Comparison of ENCODE assay signal across 8 mouse cellular contexts in the genomic region with DNA sequence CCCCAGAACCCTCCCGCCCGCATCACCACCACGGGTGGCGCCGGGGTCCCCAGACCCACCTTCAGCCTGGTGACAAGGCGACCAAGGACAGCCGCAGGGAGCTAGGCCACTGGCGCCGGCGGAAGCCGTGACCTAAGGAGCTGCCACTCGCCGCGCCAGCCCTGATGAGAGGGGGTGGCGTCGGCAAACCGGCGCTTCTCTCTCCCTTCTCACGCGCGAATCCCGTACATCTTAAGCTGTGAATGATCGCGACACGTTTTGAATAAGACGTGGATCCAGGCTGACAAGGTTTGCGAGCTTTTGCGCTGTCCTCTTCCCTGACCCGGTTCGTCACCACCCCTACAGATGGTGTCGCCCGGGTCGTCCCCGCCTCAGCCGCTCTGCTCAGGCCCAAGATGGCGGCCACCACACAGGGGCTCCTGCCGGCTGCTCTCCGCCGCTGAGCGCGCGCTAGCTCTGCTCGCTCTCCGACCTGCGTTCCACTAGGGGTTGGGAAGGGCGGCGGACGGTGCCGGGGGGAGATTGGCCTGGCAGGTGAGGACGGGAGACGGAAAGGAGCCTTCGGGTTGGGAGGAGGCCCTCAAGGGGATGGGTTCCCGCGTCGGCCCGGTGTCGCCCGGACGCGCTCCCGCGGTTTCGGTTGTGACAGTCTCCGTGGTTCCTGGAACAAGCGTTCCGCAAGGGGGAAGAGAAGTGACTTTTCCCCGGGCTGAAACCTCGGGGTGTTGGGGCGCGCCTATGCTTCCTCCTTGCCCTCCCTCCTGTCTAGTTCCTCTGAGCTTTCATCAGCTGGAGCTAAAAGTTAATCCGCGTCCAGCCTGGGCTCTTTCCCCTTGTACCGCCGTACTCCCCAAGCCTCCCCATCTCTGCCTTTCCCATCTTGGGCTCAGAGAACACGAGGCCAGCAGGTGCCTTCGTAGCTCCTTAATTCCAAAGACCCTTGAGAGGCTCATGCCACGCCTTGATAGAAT. TPM values are rescaled to one million over a fixed set of nuclear protein-coding genes. Genes with fewer than 3 reads are reported as not detected.
DNase-seq lines count a peak whose midpoint lies in the region; ATAC-seq lines count a peak whose summit lies in the region.

TSS of gene Cpsf2 (plus strand) at position 388 of the 971 bp plus-strand sequence.

- no peaks in the 10 kb centered on the region for H3K27me3 ChIP-seq in hindbrain, embryonic 12.5 days

- peak within 1 kb of the TSS; percentile 87 for H3K27ac ChIP-seq in hindbrain, embryonic 12.5 days

- peak; percentile 72 for DNase-seq in MN1 (ENCODE audit: low spot score)
- peak; percentile 82 for DNase-seq in cerebellum, adult 9-10 months
- peak; percentile 41 to 79 for DNase-seq in frontal cortex, adult 2 months (ENCODE audit: extremely low spot score in 1 of 2, low spot score in 1 of 2)
- DNase-seq in layer of hippocampus, postnatal 14 days (ENCODE audit: low spot score in 2 of 2), result peak; percentile 85 to 95
- peak; percentile 81 for DNase-seq in lung, postnatal 14 days
- DNase-seq in retina, adult 2 months (ENCODE audit: low read depth, low spot score), result peak; percentile 72
- peak; percentile 85 to 86 for DNase-seq in thymus, postnatal 36 days

- H3K4me3 ChIP-seq in hindbrain, embryonic 12.5 days, result peak within 1 kb of the TSS; percentile 92

- H3K4me1 ChIP-seq in hindbrain, embryonic 12.5 days, result peaks cover 24% of the 10 kb centered on the region

- under 1% methylated on average over 76 of the region's 77 CpGs for WGBS in hindbrain, embryonic 12.5 days

- H3K9me3 ChIP-seq in hindbrain, embryonic 12.5 days (replicated peaks), result no peaks in the 10 kb centered on the region

- ATAC-seq in hindbrain, embryonic 12.5 days (ENCODE audit: low FRiP score), result peak; percentile 97

- H3K36me3 ChIP-seq in hindbrain, embryonic 12.5 days, result 0 out of 2 replicates have a peak, but pooled peaks cover 6% of the 10 kb centered on the region

- peak within 1 kb of the TSS; percentile 78 for H3K4me2 ChIP-seq in hindbrain, embryonic 12.5 days (replicated peaks)

- peak within 1 kb of the TSS; percentile 84 for H3K9ac ChIP-seq in hindbrain, embryonic 12.5 days

RNA-seq across cellular contexts. Expression of gene Cpsf2, which starts in this region (rescaled TPM):
- polyA plus RNA-seq in frontal cortex, adult 2 months (2012; rRNA removed), result 13.8 and 16.1 TPM in 2 replicates
- 34.2 and 36.5 TPM in 2 replicates for polyA plus RNA-seq in hindbrain, embryonic 12.5 days (2016; fragmentation: Nextera tagmentation; extraction: Ambion mirVana)
- 10 to 100 TPM; 32.1 to 32.9 TPM for total RNA-seq in layer of hippocampus, postnatal 14 days (2021)

Comparison
In these comparisons a context has a peak if more than half of its experiments do, and no peak if none do; other contexts are left out.
1. Peak in every context shown above with its lines: DNase-seq, ATAC-seq, H3K4me3 ChIP-seq and H3K27ac ChIP-seq.